Mouse (Mus musculus): ENCODE results near the gene Serinc5. TPM values are rescaled to one million over a fixed set of nuclear protein-coding genes. Genes with fewer than 3 reads are reported as not detected.

Serinc5 gene
- polyA plus RNA-seq, 1 experiment from 2014 or later: 17.3 TPM

GRCm38 (mm10) chr13:92615201-92615600 lies 4.3 kb downstream of the Serinc5 start:
- no peak overlapping the region for H3K4me2 ChIP-seq
- no peak for ATAC-seq (ENCODE audit: insufficient read depth)
- H3K27ac ChIP-seq (replicated peaks): no peak overlapping the region
- WGBS (ENCODE audit: insufficient replicate concordance): 86% methylated on average over 5 of the region's 5 CpGs
- H3K9ac ChIP-seq: no peak overlapping the region
- H3K4me1 ChIP-seq (replicated peaks): peaks cover 40% of the 10 kb centered on the region
- H3K27me3 ChIP-seq: no peaks in the 10 kb centered on the region
- H3K4me3 ChIP-seq (replicated peaks): no peak overlapping the region
- peaks cover 20% of the 10 kb centered on the region for H3K36me3 ChIP-seq (replicated peaks)
- no peaks in the 10 kb centered on the region for H3K9me3 ChIP-seq (replicated peaks)

DNA sequence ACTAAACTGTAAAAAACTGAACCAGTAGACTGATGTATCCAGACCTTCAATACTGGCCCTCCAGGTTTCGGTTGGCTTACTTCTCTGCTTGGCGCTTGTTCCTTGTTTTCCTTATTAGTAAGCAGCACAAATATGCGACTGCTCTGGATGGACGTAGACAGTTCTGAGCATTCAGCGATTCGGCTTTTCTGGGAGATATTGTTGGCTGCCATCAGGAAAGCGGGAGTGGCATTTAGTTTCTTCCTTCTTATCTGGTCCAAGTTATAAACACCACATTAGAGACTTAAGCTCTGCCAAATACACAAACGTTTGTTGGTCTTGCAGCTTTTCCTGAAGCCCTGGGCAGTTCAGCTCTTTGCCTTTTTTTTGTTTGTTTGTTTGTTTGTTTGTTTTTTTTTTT lies 5.6 kb downstream of the Serinc5 start:
- Histone ChIP-seq H3K9me3 (replicated peaks) (no peaks in the 10 kb centered on the region), H3K4me3 (replicated peaks) (no peak overlapping the region), H3K4me2 (no peak overlapping the region), H3K4me1 (replicated peaks) (peaks cover 39% of the 10 kb centered on the region), H3K9ac (no peak overlapping the region), H3K27ac (replicated peaks) (no peak overlapping the region), H3K27me3 (no peaks in the 10 kb centered on the region), H3K36me3 (replicated peaks) (peaks cover 20% of the 10 kb centered on the region)
- ATAC-seq (ENCODE audit: insufficient read depth): no peak
- 86% methylated on average over 8 of the region's 8 CpGs for WGBS (ENCODE audit: insufficient replicate concordance)

- no peak for ATAC-seq (ENCODE audit: insufficient read depth)
- Histone ChIP-seq H3K9ac (no peak overlapping the region), H3K36me3 (replicated peaks) (peaks cover 51% of the 10 kb centered on the region), H3K9me3 (replicated peaks) (no peaks in the 10 kb centered on the region), H3K27me3 (no peaks in the 10 kb centered on the region), H3K4me3 (replicated peaks) (no peak overlapping the region), H3K4me2 (no peak overlapping the region), H3K4me1 (replicated peaks) (peaks cover 31% of the 10 kb centered on the region), H3K27ac (replicated peaks) (no peak overlapping the region)
- WGBS (ENCODE audit: insufficient replicate concordance): 93% methylated on average over 1 of the region's 1 CpGs
Measured at GRCm38 (mm10) chr13:92626196-92626595, 15.3 kb downstream of the Serinc5 start.

- 87% methylated on average over 5 of the region's 5 CpGs for whole genome bisulfite sequencing (ENCODE audit: insufficient replicate concordance)
- H3K9ac ChIP-seq: no peak overlapping the region
- peaks cover 52% of the 10 kb centered on the region for H3K36me3 ChIP-seq (replicated peaks)
- H3K4me2 ChIP-seq: no peak overlapping the region
- H3K4me3 ChIP-seq (replicated peaks): no peak overlapping the region
- peaks cover 37% of the 10 kb centered on the region for H3K4me1 ChIP-seq (replicated peaks)
- H3K9me3 ChIP-seq (replicated peaks): no peaks in the 10 kb centered on the region
- ATAC-seq (ENCODE audit: insufficient read depth): no peak
- H3K27me3 ChIP-seq: no peaks in the 10 kb centered on the region
- H3K27ac ChIP-seq (replicated peaks): no peak overlapping the region
Measured at GRCm38 (mm10) chr13:92626725-92627124, 15.8 kb downstream of the Serinc5 start.

- peak overlapping the region; percentile 67 for H3K27ac ChIP-seq (replicated peaks)
- peak overlapping the region; percentile 11; the same call in 1 of the 2 replicates for H3K4me2 ChIP-seq
- ATAC-seq (ENCODE audit: insufficient read depth): peak; percentile 86
- peaks cover 59% of the 10 kb centered on the region for H3K36me3 ChIP-seq (replicated peaks)
- H3K9ac ChIP-seq: no peak overlapping the region
- peaks cover 63% of the 10 kb centered on the region for H3K4me1 ChIP-seq (replicated peaks)
- H3K9me3 ChIP-seq (replicated peaks): no peaks in the 10 kb centered on the region
- H3K4me3 ChIP-seq (replicated peaks): no peak overlapping the region
- WGBS (ENCODE audit: insufficient replicate concordance): 7% methylated on average over 3 of the region's 3 CpGs
- no peaks in the 10 kb centered on the region for H3K27me3 ChIP-seq
Measured at GRCm38 (mm10) chr13:92629509-92629908, 18.6 kb downstream of the Serinc5 start.

DNA sequence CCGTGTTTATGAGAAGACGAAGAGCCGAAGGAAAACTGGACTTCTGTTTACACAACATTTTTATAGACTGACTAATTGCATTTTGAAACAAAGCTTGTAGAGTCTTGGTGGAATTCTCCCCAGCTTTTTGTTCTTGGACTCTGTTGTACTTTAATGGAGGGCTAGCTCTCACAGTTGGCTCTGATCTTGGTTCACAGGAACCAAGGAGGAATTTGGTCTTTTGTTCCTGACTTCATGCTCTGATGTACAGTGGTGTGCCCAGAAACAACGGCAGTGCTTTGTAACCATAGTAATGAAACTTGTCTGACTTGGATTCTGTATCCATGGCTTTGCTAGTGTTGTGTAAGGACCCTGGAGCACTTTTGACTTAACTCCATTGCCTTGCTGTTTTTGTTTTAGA lies 20.6 kb downstream of the Serinc5 start:
- Histone ChIP-seq H3K9me3 (replicated peaks) (no peaks in the 10 kb centered on the region), H3K27ac (replicated peaks) (no peak overlapping the region), H3K4me2 (no peak overlapping the region), H3K9ac (no peak overlapping the region), H3K4me3 (replicated peaks) (no peak overlapping the region), H3K36me3 (replicated peaks) (peaks cover 47% of the 10 kb centered on the region), H3K27me3 (no peaks in the 10 kb centered on the region), H3K4me1 (replicated peaks) (peaks cover 82% of the 10 kb centered on the region)
- 85% methylated on average over 4 of the region's 4 CpGs for WGBS (ENCODE audit: insufficient replicate concordance)
- no peak for ATAC-seq (ENCODE audit: insufficient read depth)

DNA sequence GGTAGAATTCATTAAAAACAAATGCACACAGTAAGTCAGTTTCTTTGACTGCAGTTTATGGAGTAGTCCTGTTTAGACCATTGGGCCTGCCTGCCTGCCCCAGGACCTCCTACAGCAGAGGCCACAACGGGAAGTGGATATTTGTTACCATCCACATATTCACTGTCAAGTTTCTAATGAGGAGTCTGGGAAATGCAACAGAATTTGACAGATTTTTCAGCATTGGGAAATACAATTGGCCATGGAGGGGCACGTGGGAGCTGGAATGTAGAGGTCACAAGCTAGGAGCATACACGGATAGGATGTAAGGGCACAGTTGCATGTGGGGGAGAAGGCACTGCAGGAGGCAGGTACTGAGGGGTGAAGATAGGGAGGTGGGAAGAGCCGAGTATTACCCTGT lies 21.7 kb downstream of the Serinc5 start:
- H3K4me1 ChIP-seq (replicated peaks): peaks cover 93% of the 10 kb centered on the region
- H3K4me3 ChIP-seq (replicated peaks): no peak overlapping the region
- 52% methylated on average over 4 of the region's 4 CpGs for WGBS (ENCODE audit: insufficient replicate concordance)
- H3K36me3 ChIP-seq (replicated peaks): peaks cover 36% of the 10 kb centered on the region
- no peaks in the 10 kb centered on the region for H3K9me3 ChIP-seq (replicated peaks)
- no peaks in the 10 kb centered on the region for H3K27me3 ChIP-seq
- H3K4me2 ChIP-seq: no peak overlapping the region
- H3K9ac ChIP-seq: no peak overlapping the region
- no peak for ATAC-seq (ENCODE audit: insufficient read depth)
- H3K27ac ChIP-seq (replicated peaks): no peak overlapping the region

- H3K9ac ChIP-seq: no peak overlapping the region
- peaks cover 16% of the 10 kb centered on the region for H3K36me3 ChIP-seq (replicated peaks)
- no peak for ATAC-seq (ENCODE audit: insufficient read depth)
- no peak overlapping the region for H3K4me3 ChIP-seq (replicated peaks)
- no peaks in the 10 kb centered on the region for H3K9me3 ChIP-seq (replicated peaks)
- H3K27me3 ChIP-seq: no peaks in the 10 kb centered on the region
- H3K4me1 ChIP-seq (replicated peaks): peaks cover 97% of the 10 kb centered on the region
- WGBS (ENCODE audit: insufficient replicate concordance): 75% methylated on average over 2 of the region's 2 CpGs
- no peak overlapping the region for H3K4me2 ChIP-seq
- 0 out of 2 replicates have a peak overlapping the region, but pooled peaks have one; percentile 15 for H3K27ac ChIP-seq (replicated peaks)
Measured at GRCm38 (mm10) chr13:92635040-92635439, 24.1 kb downstream of the Serinc5 start.

- peak overlapping the region; percentile 49; the same call in 1 of the 2 replicates for H3K4me2 ChIP-seq
- no peaks in the 10 kb centered on the region for H3K9me3 ChIP-seq (replicated peaks)
- peaks cover 97% of the 10 kb centered on the region for H3K4me1 ChIP-seq (replicated peaks)
- no peak for ATAC-seq (ENCODE audit: insufficient read depth)
- peaks cover 9% of the 10 kb centered on the region; the same call in 1 of the 2 replicates for H3K36me3 ChIP-seq (replicated peaks)
- no peaks in the 10 kb centered on the region for H3K27me3 ChIP-seq
- 45% methylated on average over 6 of the region's 6 CpGs for WGBS (ENCODE audit: insufficient replicate concordance)
- no peak overlapping the region for H3K9ac ChIP-seq
- H3K27ac ChIP-seq (replicated peaks): peak overlapping the region; percentile 45
- no peak overlapping the region for H3K4me3 ChIP-seq (replicated peaks)
Measured at GRCm38 (mm10) chr13:92636226-92636909, 25.5 kb downstream of the Serinc5 start.

GRCm38 (mm10) chr13:92636910-92637275 lies 26.0 kb downstream of the Serinc5 start:
- peaks cover 94% of the 10 kb centered on the region for H3K4me1 ChIP-seq (replicated peaks)
- peaks cover 5% of the 10 kb centered on the region; the same call in 1 of the 2 replicates for H3K36me3 ChIP-seq (replicated peaks)
- 1% methylated on average over 7 of the region's 7 CpGs for WGBS (ENCODE audit: insufficient replicate concordance)
- peak; percentile 81 for ATAC-seq (ENCODE audit: insufficient read depth)
- H3K4me3 ChIP-seq (replicated peaks): no peak overlapping the region
- peak overlapping the region; percentile 45 for H3K27ac ChIP-seq (replicated peaks)
- H3K9me3 ChIP-seq (replicated peaks): no peaks in the 10 kb centered on the region
- no peaks in the 10 kb centered on the region for H3K27me3 ChIP-seq
- H3K4me2 ChIP-seq: peak overlapping the region; percentile 49
- H3K9ac ChIP-seq: no peak overlapping the region

DNA sequence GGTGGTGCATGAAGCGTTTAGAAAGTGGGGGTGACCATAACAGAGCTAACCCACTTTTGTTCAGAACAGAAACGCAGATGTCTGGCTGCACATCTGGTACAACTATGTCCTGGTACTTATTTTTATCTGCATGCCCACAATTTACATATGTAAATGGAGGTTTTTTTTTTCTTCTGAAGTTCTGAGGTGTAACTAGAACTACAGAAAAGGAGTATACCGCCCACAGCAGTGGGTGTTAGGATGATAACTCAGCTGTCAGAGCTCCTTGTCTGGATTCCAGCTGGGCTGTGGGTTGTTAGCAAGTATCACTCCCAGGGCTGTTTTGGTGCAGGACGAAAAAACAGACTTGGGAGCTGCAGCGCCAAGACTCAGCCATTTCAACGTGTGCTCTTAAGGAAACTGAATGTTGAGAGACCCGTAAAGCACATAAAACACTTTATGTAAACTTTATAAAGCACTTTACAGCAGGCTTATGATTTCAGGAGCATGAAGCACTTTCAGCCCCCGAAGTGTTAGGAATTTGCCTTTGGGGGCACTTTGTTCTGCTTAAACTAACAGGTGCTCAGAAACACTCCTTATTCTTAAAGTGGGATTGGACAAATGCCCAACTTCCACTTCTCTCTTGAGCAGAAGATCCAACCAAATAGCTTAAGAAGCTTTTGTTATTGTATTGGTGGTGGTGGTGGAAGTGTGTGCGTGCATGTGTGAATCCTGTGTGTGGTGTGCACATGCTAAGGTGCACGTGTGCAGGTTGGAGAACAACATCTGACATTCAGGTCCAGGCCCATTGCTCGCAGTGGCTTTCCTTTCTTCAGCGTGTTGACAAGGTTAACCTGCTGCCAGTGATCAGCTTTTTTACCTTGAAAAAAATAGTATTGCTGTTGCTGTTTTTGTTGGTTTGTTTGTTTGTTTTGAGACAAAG lies 28.5 kb downstream of the Serinc5 start:
- H3K9ac ChIP-seq: no peak overlapping the region
- 63% methylated on average over 12 of the region's 12 CpGs for WGBS (ENCODE audit: insufficient replicate concordance)
- peaks cover 76% of the 10 kb centered on the region for H3K4me1 ChIP-seq (replicated peaks)
- no peak for ATAC-seq (ENCODE audit: insufficient read depth)
- no peak overlapping the region for H3K4me2 ChIP-seq
- H3K9me3 ChIP-seq (replicated peaks): no peaks in the 10 kb centered on the region
- H3K36me3 ChIP-seq (replicated peaks): peaks cover 5% of the 10 kb centered on the region
- H3K4me3 ChIP-seq (replicated peaks): no peak overlapping the region
- no peak overlapping the region for H3K27ac ChIP-seq (replicated peaks)
- no peaks in the 10 kb centered on the region for H3K27me3 ChIP-seq

Data from liver, embryonic 15.5 days (tissue).